Mouse (Mus musculus): ENCODE results near the gene Adar.

Gene Adar

GRCm38 (mm10) chr3:89732091-89732490 is 17.3 kb downstream of the Adar start:
- DNase-seq (ENCODE audit: low spot score), result no peak

- no peak for DNase-seq (ENCODE audit: low spot score)
These were observed 23.7 kb downstream of the Adar start for GRCm38 (mm10) chr3:89738509-89738908.

GRCm38 (mm10) chr3:89752307-89752706 is 37.5 kb downstream of the Adar start:
- no peak for DNase-seq (ENCODE audit: low spot score)

- no peak for DNase-seq (ENCODE audit: low spot score)
These were observed 40.5 kb downstream of the Adar start for GRCm38 (mm10) chr3:89755283-89755682.

- DNase-seq (ENCODE audit: low spot score), result no peak
These were observed 43.0 kb downstream of the Adar start for GRCm38 (mm10) chr3:89757851-89758250.

GRCm38 (mm10) chr3:89759786-89760185 is 45.0 kb downstream of the Adar start:
- no peak for DNase-seq (ENCODE audit: low spot score)

- peak; percentile 61 for DNase-seq (ENCODE audit: low spot score)
These were observed 49.4 kb downstream of the Adar start, which contains the start of gene Chrnb2 for GRCm38 (mm10) chr3:89764119-89764724. Gene Chrnb2, minus strand, starts transcription at chr3:89764632.

GRCm38 (mm10) chr3:89769584-89769983 is 54.8 kb downstream of the Adar start:
- DNase-seq (ENCODE audit: low spot score), result no peak

GRCm38 (mm10) chr3:89770425-89771002 is 55.7 kb downstream of the Adar start:
- DNase-seq (ENCODE audit: low spot score), result no peak

GRCm38 (mm10) chr3:89772588-89772967 is 57.8 kb downstream of the Adar start:
- peak; percentile 90 for DNase-seq (ENCODE audit: low spot score)

GRCm38 (mm10) chr3:89772968-89773709 is 58.3 kb downstream of the Adar start, which contains the start of gene Ube2q1:
Gene Ube2q1, plus strand, starts transcription at chr3:89773616.
- DNase-seq (ENCODE audit: low spot score), result peak; percentile 96

- DNase-seq (ENCODE audit: low spot score), result no peak
These were observed 59.0 kb downstream of the Adar start for GRCm38 (mm10) chr3:89773740-89774211.

- DNase-seq (ENCODE audit: low spot score), result peak; percentile 15
These were observed 59.6 kb downstream of the Adar start for GRCm38 (mm10) chr3:89774236-89774960.

GRCm38 (mm10) chr3:89776001-89776400 is 61.2 kb downstream of the Adar start:
- DNase-seq (ENCODE audit: low spot score), result no peak

GRCm38 (mm10) chr3:89780102-89780501 is 65.3 kb downstream of the Adar start:
- DNase-seq (ENCODE audit: low spot score), result no peak

- DNase-seq (ENCODE audit: low spot score), result no peak
These were observed 66.8 kb downstream of the Adar start for GRCm38 (mm10) chr3:89781640-89782039.

- DNase-seq (ENCODE audit: low spot score), result peak; percentile 13
These were observed 70.3 kb downstream of the Adar start for GRCm38 (mm10) chr3:89784991-89785753.

GRCm38 (mm10) chr3:89786275-89786674 is 71.5 kb downstream of the Adar start:
- no peak for DNase-seq (ENCODE audit: low spot score)

GRCm38 (mm10) chr3:89788680-89789352 is 74.0 kb downstream of the Adar start:
- DNase-seq (ENCODE audit: low spot score), result no peak

- DNase-seq (ENCODE audit: low spot score), result no peak
These were observed 79.8 kb downstream of the Adar start for GRCm38 (mm10) chr3:89794616-89795015.

- no peak for DNase-seq (ENCODE audit: low spot score)
These were observed 80.9 kb downstream of the Adar start for GRCm38 (mm10) chr3:89795746-89796145.

Data from T-cell, adult 2 months (primary cell).